Mouse (Mus musculus) MN1 (cell line): ENCODE results near the gene Olfr1467.

Experiments used
- DNase-seq: peaks from one replicate; pipeline ENCODE4 v3.0.0-alpha.2; 2016; ENCODE audit warnings: low spot score

The Olfr1467 gene

DNA sequence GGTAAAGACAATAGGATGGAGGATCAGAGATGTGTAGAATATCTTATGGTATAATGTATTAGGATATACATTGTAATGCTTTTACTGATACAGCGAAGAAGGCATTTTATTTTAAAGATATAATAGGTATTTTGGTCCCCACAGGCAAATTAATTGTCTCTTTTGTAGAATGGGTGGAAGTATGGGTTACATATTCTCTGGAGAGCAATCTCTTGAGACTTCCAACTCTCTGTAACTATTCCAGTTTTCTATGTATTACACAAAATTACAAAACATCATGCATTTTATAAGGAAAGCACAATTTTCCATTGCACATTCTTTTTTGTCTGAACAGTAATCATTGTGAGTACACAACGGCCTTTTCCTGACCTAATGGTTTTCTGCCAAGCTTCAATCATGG lies at the start of gene Olfr1467:
TSS of gene Olfr1467 (plus strand) at position 301 of the 400 bp plus-strand sequence.
- DNase-seq = no peak

DNA sequence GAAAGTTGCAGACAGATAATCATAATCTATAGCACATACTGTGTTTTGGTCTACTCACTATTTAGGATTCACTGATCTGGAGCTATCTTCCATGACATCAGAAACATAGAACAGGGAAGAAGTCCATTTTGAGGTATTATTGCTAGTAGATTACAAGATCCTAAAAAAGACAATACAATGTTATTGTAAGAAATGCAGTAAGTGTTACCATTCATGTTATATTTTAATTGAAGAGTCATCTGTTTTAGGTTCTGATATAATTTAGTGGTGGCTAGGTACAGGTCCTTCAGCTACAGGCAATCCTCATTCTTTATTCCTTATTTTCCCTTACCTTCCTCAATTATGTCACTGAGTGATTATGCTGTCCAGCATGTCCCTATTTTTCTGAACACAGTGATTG lies 46.6 kb upstream of the Olfr1467 start, which contains the start of gene Olfr1465:
TSS of gene Olfr1465 (minus strand) at position 101 of the 400 bp plus-strand sequence.
- DNase-seq = no peak

DNA sequence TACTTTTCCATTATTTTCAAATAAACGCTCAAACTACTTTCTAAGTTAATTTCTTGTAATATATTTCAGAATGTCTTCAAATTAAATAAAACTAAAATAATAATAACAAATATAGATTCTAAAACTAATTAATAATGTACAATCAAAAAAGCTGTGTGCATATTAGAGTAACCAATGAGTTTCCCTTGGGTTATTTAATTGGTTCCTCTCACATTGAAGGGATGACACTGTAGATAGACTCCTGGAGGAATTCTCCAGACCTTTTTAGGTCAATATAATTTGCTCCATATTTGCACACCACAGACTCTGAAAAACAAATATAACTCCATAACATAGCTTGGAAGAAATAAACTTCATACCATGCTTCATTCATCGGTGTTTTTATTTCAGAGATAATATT lies 23.5 kb upstream of the Olfr1467 start, which contains the start of gene Olfr1466:
TSS of gene Olfr1466 (plus strand) at position 301 of the 400 bp plus-strand sequence.
- DNase-seq = no peak

DNA sequence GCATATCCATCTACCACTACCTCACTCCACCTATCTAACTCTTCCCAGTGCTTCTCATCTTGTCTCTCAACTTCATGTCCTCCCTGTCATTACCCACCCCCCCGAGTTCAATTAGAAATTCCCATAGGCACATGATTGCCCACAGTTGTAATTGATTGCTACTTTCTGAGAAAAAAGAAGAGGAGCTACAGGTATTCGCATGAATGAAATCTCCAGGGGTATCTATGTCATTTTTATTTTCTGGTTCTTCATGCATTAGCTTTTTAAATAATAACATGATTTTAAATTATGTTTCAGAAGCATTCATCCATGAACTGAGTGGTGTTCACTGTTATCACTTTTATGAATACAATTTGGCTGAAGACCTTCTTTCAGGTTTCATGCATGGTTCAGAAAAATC lies 45.5 kb downstream of the Olfr1467 start, which contains the start of gene Olfr1469:
TSS of gene Olfr1469 (plus strand) at position 301 of the 400 bp plus-strand sequence.
- no peak for DNase-seq
